Mouse (Mus musculus) skeletal muscle tissue, adult 2 months (tissue): ENCODE data around the gene Atp2b2.

Source experiments
- DNase-seq: peaks from one replicate; pipeline ENCODE4 v3.0.0-alpha.2; 2012; ENCODE audit warnings: low read depth, low spot score

Atp2b2 gene

DNA sequence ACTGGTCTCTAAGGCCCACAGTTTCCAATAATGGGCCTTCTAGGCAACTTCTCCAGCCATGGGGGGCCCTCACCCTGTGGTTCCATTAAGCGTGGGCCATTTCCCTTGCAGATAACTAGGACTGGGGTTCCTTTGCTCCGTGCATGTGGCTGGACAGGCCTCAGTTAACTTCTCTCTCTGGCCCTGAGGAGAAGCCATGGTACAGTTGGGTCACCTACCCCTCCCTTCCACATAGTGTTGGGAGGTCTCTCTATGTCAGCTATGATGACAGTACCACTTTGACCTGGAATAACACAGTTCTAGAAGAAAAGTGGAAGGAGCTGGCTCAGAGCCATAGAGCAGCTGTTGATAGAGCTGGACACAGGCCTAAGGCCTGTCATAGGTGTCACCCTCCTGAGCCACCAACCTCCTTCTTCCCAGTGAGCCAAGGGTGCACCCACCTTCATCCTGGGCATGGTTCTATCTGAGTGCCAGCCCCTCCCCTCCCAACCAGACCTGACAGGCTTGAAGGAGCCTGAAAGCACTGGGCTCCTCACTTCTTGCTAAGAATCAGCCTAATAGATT lies 185.0 kb downstream of the Atp2b2 start:
- DNase-seq: no peak

DNA sequence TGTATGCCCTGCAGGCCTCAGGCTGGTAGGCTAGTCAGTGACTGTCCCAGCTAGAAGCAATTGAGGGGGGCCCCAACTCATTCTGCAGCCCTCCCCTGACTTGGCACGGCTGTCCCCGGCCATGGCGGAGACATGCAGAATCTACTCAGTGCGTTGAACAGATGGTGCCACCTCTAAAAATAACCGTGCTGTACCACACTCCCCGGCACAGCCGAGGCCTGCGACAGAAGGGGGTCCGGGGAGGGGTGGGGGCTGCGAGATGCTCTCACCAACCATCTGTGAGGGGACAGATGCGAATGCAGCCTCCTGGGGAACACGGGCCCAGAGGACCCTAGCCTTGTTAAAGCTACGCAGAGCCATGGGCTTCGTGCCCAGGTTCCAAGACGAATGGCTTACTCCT lies 185.6 kb downstream of the Atp2b2 start:
- no peak for DNase-seq

DNA sequence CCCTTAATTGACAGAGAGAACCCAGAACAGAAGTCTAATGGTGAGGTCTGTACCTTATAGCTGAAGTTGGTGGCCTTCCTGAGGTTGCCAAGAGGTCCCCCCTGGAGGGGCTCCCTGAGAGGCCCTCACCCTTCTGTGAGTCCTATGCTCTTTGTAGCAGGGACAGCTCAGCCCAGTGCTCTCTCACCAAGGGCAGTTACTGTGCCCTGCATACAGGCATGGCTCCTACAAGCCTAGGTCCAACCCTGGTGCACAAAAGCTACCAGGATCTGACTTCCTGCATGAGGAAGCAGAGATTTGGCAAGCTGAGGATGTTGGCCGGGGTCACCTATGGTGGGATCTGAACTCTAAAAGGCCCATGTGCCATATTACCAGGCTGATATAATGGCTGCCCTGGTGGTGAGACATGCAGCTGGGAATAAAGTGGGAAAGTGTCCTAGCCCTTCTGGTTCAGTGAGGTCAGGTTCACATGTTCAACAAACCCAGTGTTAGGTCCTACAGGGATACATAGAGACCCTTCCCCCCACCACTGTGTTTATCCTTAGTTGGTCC lies 186.2 kb downstream of the Atp2b2 start:
- DNase-seq: no peak

DNA sequence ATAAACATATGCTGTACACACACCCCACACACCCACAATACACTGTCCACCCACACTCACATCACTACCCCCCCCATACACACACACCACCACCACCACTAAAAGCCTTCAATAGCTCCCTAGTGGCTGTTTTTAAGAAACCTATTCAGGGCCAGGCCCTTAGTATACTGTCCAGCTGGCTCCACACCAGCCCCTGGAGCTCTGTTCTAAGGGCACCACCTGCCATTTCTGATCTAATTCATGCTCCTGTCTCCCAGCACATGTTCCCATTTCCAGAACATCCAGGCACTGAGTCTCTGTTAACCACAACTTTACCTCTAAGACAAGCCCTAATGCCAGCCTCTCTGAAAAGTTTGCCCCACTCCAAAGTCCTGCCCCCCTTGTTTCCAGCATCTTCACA lies 186.8 kb downstream of the Atp2b2 start:
- no peak for DNase-seq

DNA sequence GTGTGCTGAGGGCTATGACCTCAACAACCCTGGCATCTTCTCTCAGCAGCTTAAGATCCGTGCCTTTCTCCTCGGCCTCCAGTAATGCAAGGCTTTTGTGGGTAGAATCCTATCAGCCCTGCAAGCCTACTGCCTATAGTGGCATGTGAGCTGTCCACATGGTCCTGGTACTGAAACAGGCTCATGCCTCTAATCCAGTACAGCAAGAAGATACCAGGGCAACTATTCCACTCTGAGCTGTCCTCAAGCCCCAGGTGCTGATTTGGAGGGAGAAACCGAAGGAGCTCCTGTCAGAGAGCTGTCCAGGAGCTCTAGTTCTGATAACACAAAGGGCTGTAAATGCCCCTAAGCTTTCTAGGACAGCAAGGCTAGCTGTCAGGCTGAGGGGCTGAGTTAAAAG lies 190.1 kb downstream of the Atp2b2 start:
- DNase-seq: peak; percentile 40

DNA sequence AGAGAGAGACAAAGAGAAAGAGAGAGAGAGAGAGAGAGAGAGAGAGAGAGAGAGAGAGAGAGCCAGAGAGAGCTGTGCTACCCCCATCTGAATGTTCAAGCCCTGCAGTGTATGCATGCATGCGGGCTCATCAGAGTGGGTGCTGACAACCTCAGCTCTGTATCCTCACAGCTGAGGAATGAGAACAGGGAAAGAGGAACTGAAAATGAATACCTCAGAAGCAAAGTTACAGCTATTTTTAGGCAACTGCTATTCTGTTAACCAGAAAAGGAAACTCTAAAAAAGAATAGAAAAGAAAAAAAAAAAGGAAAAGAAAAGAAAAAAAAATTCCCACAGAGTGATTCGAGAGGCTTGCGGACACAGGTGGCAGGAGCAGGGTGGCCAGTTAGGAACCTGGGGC lies 192.6 kb downstream of the Atp2b2 start:
- DNase-seq: no peak

DNA sequence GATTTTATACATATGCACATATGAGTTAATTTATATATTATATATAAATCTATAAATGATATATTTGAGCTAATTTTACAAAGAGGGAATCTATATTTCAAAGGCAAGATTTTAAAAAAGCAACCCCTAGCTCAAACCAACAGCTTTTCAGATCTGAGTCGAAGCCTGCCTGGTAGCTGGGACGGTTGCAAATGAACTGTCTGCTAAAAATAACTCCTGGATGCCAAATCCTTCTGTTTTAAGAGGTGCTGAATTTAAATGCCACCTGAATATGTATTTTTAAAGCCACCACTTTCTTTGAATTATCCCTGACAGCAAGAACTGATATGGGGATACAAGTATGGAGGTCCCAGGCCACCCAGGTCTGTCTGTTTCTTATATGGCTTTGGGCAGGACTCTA lies 193.8 kb downstream of the Atp2b2 start:
- DNase-seq: no peak

DNA sequence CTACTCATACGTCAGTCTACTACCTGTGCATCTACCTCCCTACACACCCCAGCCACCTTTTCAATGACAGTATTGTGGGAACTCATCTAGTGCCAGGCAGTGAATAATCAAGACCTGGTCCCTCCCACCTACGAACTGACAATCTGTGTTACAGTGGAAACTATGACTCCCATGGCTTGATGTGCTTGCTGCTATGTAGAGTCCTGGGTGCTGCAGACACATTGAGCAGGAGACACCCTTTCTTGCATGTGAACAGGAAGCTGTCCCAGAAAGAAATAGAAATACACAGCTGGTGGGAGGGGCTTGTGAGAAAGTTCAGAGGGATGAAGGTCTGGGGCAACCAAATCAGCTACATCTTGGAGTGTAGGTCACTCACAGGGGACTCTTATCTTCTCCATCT lies 195.3 kb downstream of the Atp2b2 start:
- DNase-seq: no peak

DNA sequence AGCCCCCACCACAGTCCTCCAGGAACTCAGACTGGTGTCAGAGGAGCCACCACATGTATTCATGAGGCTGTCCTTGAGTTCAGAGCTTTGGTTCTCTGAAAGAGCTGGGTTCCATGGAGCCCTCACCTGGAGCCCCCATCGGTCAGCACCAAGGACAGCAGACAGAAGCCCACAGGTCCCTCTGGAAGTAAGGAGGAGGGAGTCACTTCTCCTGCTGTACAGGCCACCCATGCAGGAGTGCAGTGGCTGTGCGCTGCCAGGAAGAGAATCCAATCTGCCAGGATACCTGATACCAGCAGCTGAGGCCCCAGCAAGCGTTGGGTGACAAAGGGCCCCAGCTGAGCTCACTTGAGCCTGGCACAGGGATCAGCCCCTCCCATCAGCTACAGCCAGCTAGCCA lies 199.2 kb downstream of the Atp2b2 start:
- no peak for DNase-seq

DNA sequence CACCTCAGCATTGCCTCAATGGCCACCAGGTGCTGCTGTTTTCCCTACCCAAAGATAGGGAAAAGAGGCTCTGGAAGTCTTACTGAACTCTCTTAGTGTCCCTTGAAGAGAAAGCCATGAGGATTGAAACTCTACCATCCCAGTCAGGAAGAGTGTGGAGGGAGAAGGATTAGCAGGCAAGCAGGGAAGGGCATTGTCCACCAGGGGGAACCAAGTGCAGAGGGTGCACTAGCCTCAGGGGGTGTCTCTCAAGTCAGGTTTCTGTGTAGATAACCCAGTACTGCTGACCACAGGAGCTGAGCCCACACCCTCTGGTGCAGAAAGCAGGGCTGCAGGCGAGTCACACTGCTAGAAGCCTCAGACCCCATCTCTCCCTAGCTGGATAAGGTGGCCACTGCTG lies 203.9 kb downstream of the Atp2b2 start:
- no peak for DNase-seq

DNA sequence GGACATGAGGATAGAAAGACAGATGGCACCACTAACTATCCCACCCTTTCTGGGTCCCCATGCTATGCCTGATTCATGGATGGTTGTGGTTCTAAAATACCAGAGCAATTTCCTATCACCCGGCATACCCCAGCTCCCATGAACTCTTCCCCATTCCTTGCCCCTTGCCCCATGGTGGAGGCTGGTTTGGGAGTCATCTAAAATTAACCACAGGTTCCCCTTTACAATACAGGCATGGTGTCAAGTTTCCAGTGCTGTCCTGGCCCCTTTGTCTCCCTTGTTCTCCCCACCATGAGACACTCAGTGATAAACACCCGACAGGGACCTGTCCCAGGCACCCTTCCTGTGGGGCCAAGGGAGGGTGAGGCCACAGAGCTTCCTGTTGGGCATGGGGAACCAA lies 204.7 kb downstream of the Atp2b2 start:
- no peak for DNase-seq

DNA sequence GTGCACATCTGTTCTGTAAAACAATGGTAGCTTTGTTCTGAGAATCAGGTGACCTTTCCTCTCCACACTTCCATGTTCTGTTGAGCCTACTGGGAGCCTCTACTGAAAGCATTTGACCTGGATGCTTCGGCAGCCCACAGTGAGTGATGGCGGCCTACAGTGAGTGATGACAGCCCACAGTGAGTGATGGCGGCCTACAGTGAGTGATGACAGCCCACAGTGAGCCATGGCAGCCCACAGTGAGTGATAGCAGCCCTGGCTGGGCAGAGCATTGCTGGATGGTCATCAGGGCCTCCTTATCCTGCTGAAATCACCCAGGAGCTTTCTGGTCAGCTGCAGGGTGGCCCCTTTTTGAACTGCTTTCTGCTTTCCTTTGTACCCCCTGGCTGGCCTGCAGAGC lies 205.9 kb downstream of the Atp2b2 start:
- DNase-seq: no peak

DNA sequence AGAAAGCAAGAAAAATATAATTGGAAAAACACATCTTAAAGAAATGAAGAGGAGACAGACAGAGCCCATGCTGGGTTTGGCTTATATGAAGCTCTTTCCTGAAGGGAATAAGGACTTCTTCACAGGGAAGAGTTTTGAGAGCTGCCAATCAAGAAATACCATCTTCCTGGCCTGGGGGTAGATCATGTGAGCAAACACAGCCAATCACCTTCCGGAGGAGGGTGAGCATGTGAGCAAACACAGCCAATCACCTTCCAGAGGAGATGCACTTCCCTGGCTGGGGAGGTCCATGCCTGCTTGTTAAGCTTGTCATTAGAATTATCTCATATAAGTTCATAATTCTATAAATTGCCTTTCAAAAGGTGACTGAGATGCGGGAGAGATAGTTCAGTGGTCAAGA lies 211.9 kb downstream of the Atp2b2 start:
- DNase-seq: no peak

DNA sequence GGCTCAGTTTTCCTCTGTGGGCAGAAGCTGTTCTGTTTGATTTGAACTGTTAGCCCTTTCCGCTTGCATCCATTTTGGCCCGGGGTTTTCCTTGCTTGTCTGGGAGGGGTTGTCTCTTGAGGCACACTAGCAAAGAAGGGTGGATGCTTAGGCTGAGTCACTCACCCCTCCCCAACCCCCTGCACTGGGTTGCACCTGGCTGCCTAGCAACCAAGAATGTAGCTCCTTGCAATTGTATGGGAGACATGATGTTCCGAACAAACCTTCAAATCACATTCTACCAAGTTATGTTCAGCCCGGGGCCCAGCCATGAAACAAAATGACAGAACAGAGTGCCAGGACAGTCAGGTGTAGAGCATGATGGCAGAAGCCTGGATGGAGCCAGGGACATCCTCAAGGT lies 215.1 kb downstream of the Atp2b2 start:
- DNase-seq: no peak

DNA sequence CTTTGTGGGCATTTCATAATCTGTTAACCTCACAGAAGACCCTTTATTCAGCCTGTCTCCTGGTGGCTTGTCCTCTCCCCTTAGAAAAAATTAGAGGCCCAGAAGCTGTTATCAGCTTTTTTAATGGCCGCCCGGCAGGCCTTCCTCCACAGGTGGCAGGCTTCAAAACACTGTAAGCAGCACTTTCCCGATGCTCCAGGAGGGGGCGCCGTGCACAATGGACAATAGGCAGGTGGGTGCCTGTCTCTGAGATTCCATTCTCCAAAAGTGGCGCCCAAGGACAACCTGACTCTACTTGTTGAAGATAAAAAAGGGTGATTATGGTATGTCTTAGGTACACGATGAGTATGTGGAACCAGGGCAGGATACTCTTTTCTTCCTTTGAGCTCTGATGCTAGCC lies 220.0 kb downstream of the Atp2b2 start:
- DNase-seq: no peak

DNA sequence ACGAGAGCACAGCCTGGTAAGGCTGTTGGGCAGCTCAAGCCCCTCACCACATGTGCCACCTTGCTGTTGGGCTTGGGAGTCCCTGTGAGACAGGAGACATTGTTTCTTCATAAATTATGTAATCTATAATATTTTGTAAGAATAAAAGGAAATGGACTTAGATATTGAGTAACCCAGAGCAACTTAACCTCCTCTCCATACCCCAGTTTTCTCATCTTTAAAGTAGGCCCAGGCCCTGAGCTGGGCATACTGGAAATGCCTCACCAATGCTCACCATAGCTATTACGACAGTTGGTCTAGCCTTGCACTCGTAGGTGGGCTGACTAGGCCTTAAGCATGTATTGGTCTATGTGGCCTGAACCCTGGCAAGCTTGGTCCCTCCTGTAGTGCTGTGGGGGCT lies 225.7 kb downstream of the Atp2b2 start:
- no peak for DNase-seq

DNA sequence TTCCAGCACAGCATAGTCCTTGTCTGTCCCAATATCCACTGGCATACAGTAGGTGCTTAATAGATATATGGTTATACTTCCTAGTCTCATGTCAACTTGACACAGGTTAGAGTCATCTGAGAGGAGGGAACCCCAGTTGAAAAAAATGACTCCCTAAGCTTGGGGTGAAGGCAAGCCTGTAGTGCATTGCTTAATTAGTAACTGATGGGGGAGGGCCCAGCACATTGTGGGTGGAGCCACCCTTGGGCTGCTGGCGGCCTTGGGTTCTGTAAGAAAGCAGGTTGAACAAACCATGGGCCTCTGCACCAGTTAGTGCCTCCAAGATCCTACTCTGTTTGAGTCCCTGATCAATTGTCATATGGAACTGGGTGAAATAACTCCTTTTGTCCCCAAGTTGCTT lies 231.0 kb downstream of the Atp2b2 start:
- no peak for DNase-seq

DNA sequence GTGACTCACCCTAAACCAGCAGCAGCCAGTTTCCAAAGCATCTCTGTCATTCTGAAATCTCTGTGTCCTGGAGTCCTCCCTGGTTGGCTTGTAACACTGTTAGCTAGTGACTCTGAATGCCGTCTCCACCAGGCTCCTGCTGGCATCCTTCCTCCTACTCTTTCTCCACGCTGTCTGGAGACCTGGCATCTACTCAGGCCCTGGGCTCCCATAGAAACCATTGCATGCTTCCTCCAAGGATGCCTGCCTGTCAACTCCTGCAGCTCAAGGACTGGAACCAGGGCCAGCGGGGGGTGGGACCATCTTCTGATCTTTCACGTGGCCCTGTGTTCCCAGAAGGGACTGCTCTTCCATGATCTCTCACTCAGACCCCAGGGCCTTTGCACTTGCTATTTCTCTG lies 231.7 kb downstream of the Atp2b2 start:
- DNase-seq: no peak

DNA sequence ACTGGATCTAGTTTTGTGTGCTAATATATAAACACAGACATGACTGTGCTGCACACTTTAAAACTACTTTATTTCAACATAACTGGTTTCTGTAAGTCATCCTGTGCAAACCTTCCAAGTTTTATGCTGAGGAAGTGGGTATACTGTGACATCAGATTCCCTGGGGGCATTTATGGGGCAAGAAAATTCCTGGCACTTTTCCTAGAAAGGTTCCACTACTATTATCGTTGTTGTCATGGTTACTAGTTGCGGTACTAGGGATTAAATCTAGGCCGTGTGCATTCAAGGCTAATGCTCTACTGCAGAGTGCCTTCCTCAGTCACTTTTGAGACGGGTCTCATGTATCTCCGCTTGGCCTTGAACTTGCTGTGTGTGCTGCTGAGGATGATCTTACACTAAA lies 236.2 kb downstream of the Atp2b2 start:
- DNase-seq: no peak

DNA sequence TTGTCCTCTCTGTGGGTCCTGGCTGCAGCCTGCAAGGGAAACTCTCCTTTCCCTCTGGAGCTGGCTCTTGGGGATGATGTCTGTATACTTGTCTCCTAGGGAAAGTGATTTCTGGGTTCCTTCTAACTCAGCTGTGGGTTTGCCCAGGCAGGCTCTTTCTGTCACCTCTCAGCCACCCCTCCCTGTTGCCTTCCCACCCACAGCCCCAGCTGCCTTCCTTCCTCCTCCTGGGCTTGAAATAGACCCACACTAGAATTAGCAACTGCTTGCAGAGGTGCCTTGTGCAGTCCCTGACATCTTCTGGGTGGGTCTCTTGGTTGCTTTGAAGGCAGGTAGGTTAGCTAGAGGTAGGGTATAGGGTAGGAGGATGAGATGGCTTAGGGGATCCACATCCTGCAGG lies 241.2 kb downstream of the Atp2b2 start:
- no peak for DNase-seq

DNA sequence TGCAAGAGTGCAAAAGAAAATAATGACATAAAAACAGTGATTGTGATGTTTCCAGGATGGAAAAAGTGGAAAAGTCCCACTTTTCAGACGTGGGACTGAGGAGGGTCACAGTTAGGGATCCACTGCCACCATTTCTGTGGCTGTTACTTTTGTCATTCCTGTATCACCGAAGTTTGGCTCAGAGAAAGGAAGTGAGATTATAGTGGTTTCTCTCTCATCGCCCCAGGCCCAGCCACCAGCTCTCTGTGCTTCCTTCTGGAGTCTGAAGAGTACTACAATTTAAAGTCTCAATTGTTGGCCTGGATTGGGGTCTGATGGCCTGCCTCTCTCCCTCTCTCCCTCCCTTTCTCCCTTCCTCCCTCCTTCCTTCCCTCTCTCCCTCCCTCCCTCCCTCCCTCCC lies 242.5 kb downstream of the Atp2b2 start:
- no peak for DNase-seq

DNA sequence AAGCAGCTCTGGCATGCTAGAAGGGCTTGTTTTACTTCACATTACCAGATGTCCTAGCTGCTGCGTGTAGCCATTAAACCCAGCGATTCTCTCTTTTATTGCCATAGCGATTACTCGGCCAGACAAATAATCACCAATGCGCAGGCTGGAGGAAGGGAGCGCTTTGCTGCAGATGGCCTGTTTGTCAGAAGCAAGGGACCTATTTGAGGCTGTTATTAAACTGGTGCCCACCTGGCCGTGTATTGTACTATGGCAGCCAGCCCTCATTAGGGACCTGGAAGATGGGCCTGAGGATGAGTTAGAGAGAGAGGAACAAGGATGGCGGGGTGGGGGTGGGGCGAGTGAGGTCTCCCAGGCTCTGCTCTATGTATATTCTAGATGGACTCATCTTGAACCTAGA lies 243.1 kb downstream of the Atp2b2 start:
- no peak for DNase-seq

DNA sequence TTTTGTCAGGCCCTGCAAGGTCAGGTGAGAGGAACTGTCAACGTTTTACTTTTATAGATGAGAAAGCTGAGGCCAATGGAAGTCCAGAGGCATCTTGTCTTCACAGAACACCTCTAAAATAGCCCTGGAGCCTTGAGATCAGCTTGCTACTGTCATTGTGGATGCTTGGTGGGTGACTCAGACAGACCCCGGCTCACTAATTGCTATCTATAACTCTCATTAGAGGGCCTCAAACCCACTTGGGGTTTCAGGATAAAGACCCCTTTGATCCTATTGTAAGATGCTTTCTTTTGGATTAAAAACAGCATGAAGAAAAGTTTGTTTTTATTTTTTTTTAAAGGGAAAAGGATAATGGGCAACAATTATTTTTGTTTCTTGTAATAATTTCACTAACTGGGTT lies 243.5 kb downstream of the Atp2b2 start:
- DNase-seq: no peak

DNA sequence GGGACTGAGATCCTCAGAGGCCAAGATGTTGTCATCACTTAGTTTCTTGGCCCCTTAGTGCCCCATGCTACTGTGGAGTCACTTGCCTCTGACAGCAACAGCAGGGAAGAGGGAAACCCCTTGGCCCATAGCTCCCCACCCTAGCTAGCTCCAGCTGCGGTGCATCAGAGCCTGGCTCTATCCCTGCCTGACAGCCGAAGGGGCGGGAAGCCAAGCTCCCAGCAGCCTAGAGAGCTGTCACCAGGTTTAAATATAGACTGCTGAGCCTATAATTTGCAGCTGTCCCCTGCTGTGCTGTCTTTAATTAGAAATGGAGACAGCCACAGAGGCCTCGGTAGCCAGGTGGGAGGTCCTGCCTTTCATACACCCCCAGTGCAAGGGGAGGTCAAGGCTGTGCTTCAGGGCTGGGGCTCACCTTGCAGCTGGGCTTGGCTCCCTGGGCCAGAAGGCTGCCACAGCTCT lies 247.1 kb downstream of the Atp2b2 start:
- peak; percentile 89 for DNase-seq
